In genomic region chr10:27616641-27617415, GRCm38 (mm10) we compare ENCODE assay signal across 8 mouse cellular contexts. TPM values are rescaled to one million over a fixed set of nuclear protein-coding genes. Genes with fewer than 3 reads are reported as not detected.
A peak's percentile ranks its signal among the peaks of the same experiment; 100 is the strongest.
DNase-seq lines count a peak whose midpoint lies in the region; ATAC-seq lines count a peak whose summit lies in the region.

No protein-coding gene starts in this region.

- no peaks in the 10 kb centered on the region for H3K9me3 ChIP-seq in forebrain, embryonic 11.5 days (ENCODE audit: control insufficient read depth, low read length)
- no peaks in the 10 kb centered on the region for H3K9me3 ChIP-seq in midbrain, embryonic 11.5 days (ENCODE audit: control insufficient read depth, low read length)

- H3K4me3 ChIP-seq in forebrain, embryonic 11.5 days (ENCODE audit: low read depth, low read length): peak overlapping the region; percentile 30
- H3K4me3 ChIP-seq in midbrain, embryonic 11.5 days (ENCODE audit: low read depth, low read length): peak overlapping the region; percentile 23

- H3K27me3 ChIP-seq in forebrain, embryonic 11.5 days (ENCODE audit: control insufficient read depth, insufficient read depth, low read length): no peaks in the 10 kb centered on the region
- no peaks in the 10 kb centered on the region for H3K27me3 ChIP-seq in midbrain, embryonic 11.5 days (ENCODE audit: control insufficient read depth, insufficient read depth, low read length)

- H3K9ac ChIP-seq in forebrain, embryonic 11.5 days (ENCODE audit: low read length): peak overlapping the region; percentile 45
- peak overlapping the region; percentile 61 for H3K9ac ChIP-seq in midbrain, embryonic 11.5 days (ENCODE audit: low read length)

- DNase-seq in left cerebral cortex, postnatal 4 days: peak; percentile 21
- no peak for DNase-seq in left cerebral cortex, postnatal 14 days (ENCODE audit: low spot score in 2 of 2)
- DNase-seq in forebrain, embryonic 11.5 days (ENCODE audit: low spot score): peak; percentile 70
- DNase-seq in heart, postnatal 10 days: peak; percentile 74 to 76
- peak; percentile 5 to 44 for DNase-seq in kidney, postnatal 25 days
- DNase-seq in midbrain, embryonic 11.5 days (ENCODE audit: low spot score, missing footprints): peak; percentile 91
- peak; percentile 30 for DNase-seq in testis, postnatal 14 days (ENCODE audit: low spot score)
- DNase-seq in frontal cortex, postnatal 14 days (ENCODE audit: low spot score in 2 of 2): no peak

- ATAC-seq in forebrain, embryonic 11.5 days (replicated peaks; ENCODE audit: low FRiP score): peak; percentile 74
- peak; percentile 85 for ATAC-seq in midbrain, embryonic 11.5 days (ENCODE audit: low FRiP score)

- no peaks in the 10 kb centered on the region for H3K36me3 ChIP-seq in forebrain, embryonic 11.5 days (ENCODE audit: control insufficient read depth, insufficient read depth, low read length)
- H3K36me3 ChIP-seq in midbrain, embryonic 11.5 days (ENCODE audit: control insufficient read depth, insufficient read depth, low read length): no peaks in the 10 kb centered on the region

- whole genome bisulfite sequencing in forebrain, embryonic 11.5 days: 11% methylated on average over 18 of the region's 18 CpGs
- WGBS in midbrain, embryonic 11.5 days: 14% methylated on average over 18 of the region's 18 CpGs

- peak overlapping the region; percentile 49 for H3K4me2 ChIP-seq in forebrain, embryonic 11.5 days (ENCODE audit: low read depth, low read length, severe bottlenecking)
- H3K4me2 ChIP-seq in midbrain, embryonic 11.5 days: peak overlapping the region; percentile 50

- intact Hi-C loops in left cerebral cortex, postnatal 4 days (cut with DNase I): no loop called here
- intact Hi-C loops in left cerebral cortex, postnatal 14 days (cut with DNase I): no loop called here
- intact Hi-C loops in heart, postnatal 10 days (cut with DNase I): no loop called here

- H3K27ac ChIP-seq in forebrain, embryonic 11.5 days (ENCODE audit: low read depth, low read length): no peak overlapping the region
- H3K27ac ChIP-seq in midbrain, embryonic 11.5 days (ENCODE audit: low read depth, low read length): no peak overlapping the region

- H3K4me1 ChIP-seq in forebrain, embryonic 11.5 days (replicated peaks; ENCODE audit: control insufficient read depth, insufficient read depth, low read length): no peaks in the 10 kb centered on the region
- peaks cover 5% of the 10 kb centered on the region for H3K4me1 ChIP-seq in midbrain, embryonic 11.5 days (ENCODE audit: control insufficient read depth, insufficient read depth, low read length)

RNA-seq across cellular contexts. Expression of gene Lama2, which starts 2.7 kb away (rescaled TPM):
- total RNA-seq in left cerebral cortex, postnatal 4 days (2021): 10 to 100 TPM; 12.3 to 15.2 TPM
- 10 to 100 TPM; 10.3 to 14.5 TPM for total RNA-seq in left cerebral cortex, postnatal 14 days (2021)
- polyA plus RNA-seq in forebrain, embryonic 11.5 days (2014; fragmentation: Nextera tagmentation; extraction: Ambion mirVana): 7.6 and 9.5 TPM in 2 replicates
- total RNA-seq in heart, postnatal 10 days (2021): 100 to 1,000 TPM; 222 to 226 TPM
- 7.1 TPM in 2 replicates for polyA plus RNA-seq in midbrain, embryonic 11.5 days (2014; fragmentation: Nextera tagmentation; extraction: Ambion mirVana)

Comparison
In these comparisons a context has a peak if more than half of its experiments do, and no peak if none do; other contexts are left out.
1. DNase-seq: peak in left cerebral cortex, postnatal 4 days (single experiment), forebrain, embryonic 11.5 days (single experiment), heart, postnatal 10 days (2 of 2), kidney, postnatal 25 days (2 of 2), midbrain, embryonic 11.5 days (single experiment) and testis, postnatal 14 days (single experiment); none in left cerebral cortex, postnatal 14 days (0 of 2) and frontal cortex, postnatal 14 days (0 of 2).
2. RNA of gene Lama2, which starts 2.7 kb away (total RNA-seq): 222 to 226 TPM in heart, postnatal 10 days; 12.3 to 15.2 TPM in left cerebral cortex, postnatal 4 days and 10.3 to 14.5 TPM in left cerebral cortex, postnatal 14 days; every median in the first group is over 10 times any median in the second.